Mouse (Mus musculus) erythroblast, embryonic 14.5 days (primary cell): Measurements from ENCODE around the gene Lsm2.

ENCODE experiments used
- GATA1 ChIP-seq: IDR thresholded peaks from 2 replicates; pipeline ENCODE4 v1.6.1; 2012; ENCODE audit warnings: low read length, inconsistent platforms, mixed read lengths
- TAL1 ChIP-seq: IDR thresholded peaks from 3 replicates; pipeline ENCODE4 v1.6.1; 2012; ENCODE audit warnings: low read length, inconsistent platforms, mixed read lengths

GRCm38 (mm10) chr17:35015296-35015695 lies 33.6 kb downstream of the Lsm2 start:
- TF ChIP-seq TAL1 (no peak), GATA1 (no peak)
